Mouse (Mus musculus) C2C12 (cell line): ENCODE data around the gene 2010111I01Rik. TPM values are rescaled to one million over a fixed set of nuclear protein-coding genes. Genes with fewer than 3 reads are reported as not detected.

ENCODE experiments used
- H3K27me3 ChIP-seq: one replicate; pipeline ENCODE4 v1.6.1; 2011; ENCODE audit not compliant: control insufficient read depth, insufficient read depth, insufficient read length
- H3K36me3 ChIP-seq: one replicate; pipeline ENCODE4 v1.6.1; 2011; ENCODE audit not compliant: control insufficient read depth, insufficient read depth
- H3K4me3 ChIP-seq: one replicate; pipeline ENCODE4 v1.5.1; 2011; ENCODE audit warnings: mild to moderate bottlenecking, control low read depth; ENCODE audit not compliant: poor library complexity, insufficient read depth, severe bottlenecking
- H3K79me2 ChIP-seq: one replicate; pipeline ENCODE4 v1.6.1; 2011; ENCODE audit not compliant: control insufficient read depth, insufficient read depth
- H3K79me3 ChIP-seq: one replicate; pipeline ENCODE4 v1.6.1; 2011; ENCODE audit warnings: low read depth, control low read depth
- H3ac ChIP-seq: one replicate; pipeline ENCODE3; 2011; ENCODE audit warnings: low read depth; ENCODE audit not compliant: control insufficient read depth, insufficient read length
- CEBPB ChIP-seq: IDR thresholded peaks from one replicate; pipeline ENCODE4 v1.6.1; 2011; ENCODE audit warnings: low read depth, mild to moderate bottlenecking, control low read depth, moderate library complexity
- CTCF ChIP-seq: IDR thresholded peaks from one replicate; pipeline ENCODE4 v1.5.1; 2011; ENCODE audit not compliant: control insufficient read depth, insufficient read depth, insufficient read length
- FOSL1 ChIP-seq: IDR thresholded peaks from one replicate; pipeline ENCODE4 v1.8.0; 2011; ENCODE audit warnings: mild to moderate bottlenecking, low read length; ENCODE audit not compliant: poor library complexity, insufficient read depth, severe bottlenecking
- MAX ChIP-seq: IDR thresholded peaks from one replicate; pipeline ENCODE4 v1.6.1; 2011; ENCODE audit warnings: mild to moderate bottlenecking, control low read depth
- MYOD1 ChIP-seq: IDR thresholded peaks from one replicate; pipeline ENCODE4 v1.6.1; 2011; ENCODE audit warnings: low read depth; ENCODE audit not compliant: control insufficient read depth, insufficient read length
- MYOG ChIP-seq: IDR thresholded peaks from one replicate; pipeline ENCODE4 v1.6.1; 2011; ENCODE audit not compliant: control insufficient read depth, insufficient read length; ENCODE audit errors: extremely low read depth
- USF1 ChIP-seq: IDR thresholded peaks from one replicate; pipeline ENCODE4 v1.6.1; 2011; ENCODE audit warnings: low read depth, mild to moderate bottlenecking, control low read depth, moderate library complexity
- polyA plus RNA-seq: library from polyadenylated mRNA; unstranded; fragments of >200 nt; fragmentation: generic; extraction: Trizol; gene quantifications from one replicate; pipeline ENCODE4 v1.2.1, GENCODE M21; 2012; ENCODE audit warnings: missing spikeins

Gene 2010111I01Rik
- polyA plus RNA-seq, 1 experiment, result 91.7 TPM

GRCm38 (mm10) chr13:63278141-63278631 lies 313.5 kb downstream of the 2010111I01Rik start:
- Histone ChIP-seq H3K4me3 (no peak overlapping the region), H3K36me3 (peaks cover 72% of the 10 kb centered on the region), H3ac (peak overlapping the region; percentile 60), H3K27me3 (no peaks in the 10 kb centered on the region), H3K79me2 (peaks cover 100% of the 10 kb centered on the region), H3K79me3 (peaks cover 98% of the 10 kb centered on the region)
- TF ChIP-seq MAX (no peak), USF1 (no peak), CEBPB (no peak), FOSL1 (no peak), MYOD1 (no peak)

GRCm38 (mm10) chr13:63278796-63279475 lies 314.2 kb downstream of the 2010111I01Rik start:
- H3ac ChIP-seq, result peak overlapping the region; percentile 83
- peaks cover 99% of the 10 kb centered on the region for H3K79me3 ChIP-seq
- no peaks in the 10 kb centered on the region for H3K27me3 ChIP-seq
- peaks cover 100% of the 10 kb centered on the region for H3K79me2 ChIP-seq
- TF ChIP-seq CEBPB (no peak), MYOG (no peak), CTCF (no peak), MYOD1 (peak; percentile 58)
- peaks cover 79% of the 10 kb centered on the region for H3K36me3 ChIP-seq
- no peak overlapping the region for H3K4me3 ChIP-seq

- TF ChIP-seq MYOG, result no peak
- TF ChIP-seq MAX, result no peak
- TF ChIP-seq MYOD1, result no peak
- no peak for TF ChIP-seq CTCF
- no peak for TF ChIP-seq USF1
- TF ChIP-seq FOSL1, result no peak
- TF ChIP-seq CEBPB, result no peak
- H3ac ChIP-seq, result peak overlapping the region; percentile 52
- H3K4me3 ChIP-seq, result no peak overlapping the region
- H3K36me3 ChIP-seq, result peaks cover 78% of the 10 kb centered on the region
- H3K79me3 ChIP-seq, result peaks cover 95% of the 10 kb centered on the region
- H3K27me3 ChIP-seq, result no peaks in the 10 kb centered on the region
- peaks cover 98% of the 10 kb centered on the region for H3K79me2 ChIP-seq
Observed at GRCm38 (mm10) chr13:63279807-63280206, 315.1 kb downstream of the 2010111I01Rik start.

GRCm38 (mm10) chr13:63280344-63280743 lies 315.7 kb downstream of the 2010111I01Rik start:
- Histone ChIP-seq H3ac (peak overlapping the region; percentile 34), H3K4me3 (no peak overlapping the region), H3K79me3 (peaks cover 91% of the 10 kb centered on the region), H3K27me3 (no peaks in the 10 kb centered on the region), H3K79me2 (peaks cover 98% of the 10 kb centered on the region), H3K36me3 (peaks cover 81% of the 10 kb centered on the region)
- TF ChIP-seq MAX (no peak), MYOD1 (no peak), FOSL1 (no peak), USF1 (no peak), MYOG (no peak), CEBPB (no peak), CTCF (no peak)

- Histone ChIP-seq H3K79me2 (peaks cover 98% of the 10 kb centered on the region), H3ac (no peak overlapping the region), H3K4me3 (no peak overlapping the region), H3K27me3 (no peaks in the 10 kb centered on the region), H3K79me3 (peaks cover 90% of the 10 kb centered on the region), H3K36me3 (peaks cover 90% of the 10 kb centered on the region)
- no peak for TF ChIP-seq MYOD1
- no peak for TF ChIP-seq FOSL1
- no peak for TF ChIP-seq CEBPB
- TF ChIP-seq USF1, result no peak
- no peak for TF ChIP-seq MAX
- TF ChIP-seq CTCF, result no peak
- TF ChIP-seq MYOG, result no peak
Observed at GRCm38 (mm10) chr13:63281206-63281605, 316.5 kb downstream of the 2010111I01Rik start.

- Histone ChIP-seq H3K79me2 (peaks cover 98% of the 10 kb centered on the region), H3K36me3 (peaks cover 91% of the 10 kb centered on the region), H3K27me3 (no peaks in the 10 kb centered on the region), H3K79me3 (peaks cover 76% of the 10 kb centered on the region), H3K4me3 (no peak overlapping the region), H3ac (no peak overlapping the region)
- no peak for TF ChIP-seq CEBPB
- TF ChIP-seq FOSL1, result no peak
- TF ChIP-seq MAX, result no peak
- no peak for TF ChIP-seq USF1
- TF ChIP-seq MYOD1, result no peak
- no peak for TF ChIP-seq MYOG
Observed at GRCm38 (mm10) chr13:63283236-63283635, 318.5 kb downstream of the 2010111I01Rik start.
